Mouse (Mus musculus) adrenal gland, postnatal 4 days (tissue): ENCODE results near the gene Washc1. TPM values are rescaled to one million over a fixed set of nuclear protein-coding genes. Genes with fewer than 3 reads are reported as not detected.
"Not testable (repeated sequence)": the region's sequence is repeated elsewhere in the genome, so short reads cannot be mapped to it uniquely, and the experiment has no call there.

Source experiments
- DNase-seq, 2 experiments: peaks; one replicate each; pipeline ENCODE4 v3.0.0; 2021 to 2022; ENCODE audit warnings: low spot score in 2 of 2, mixed read lengths in 2 of 2
- long read RNA-seq, 2 experiments: library from polyadenylated mRNA; stranded (forward); transcript quantifications; one replicate each; pipeline ENCODE4 v2.0.0; 2021
- total RNA-seq, 2 experiments: library from RNA; stranded (reverse); gene quantifications; 2 replicates each; pipeline ENCODE4 v1.2.3; 2021

Gene Washc1
- total RNA-seq = 10 to 100 TPM; 53.4 to 54.3 TPM
- long read RNA-seq, experiment 1, transcript Washc1-202 (11 exons, 1,831 nt) = minor isoform, 10 of 31 reads
- long read RNA-seq, experiment 1, transcript Washc1-201 (11 exons, 2,905 nt) = major isoform, 14 of 31 reads
- long read RNA-seq, experiment 1, partial matches to known transcripts = 4 of 31 reads
- long read RNA-seq, experiment 1, other reads (novel, unspliced or antisense) = 3 of 31 reads
- long read RNA-seq, experiment 2, transcript Washc1-201 (11 exons, 2,905 nt) = major isoform, 8 of 18 reads
- long read RNA-seq, experiment 2, partial matches to known transcripts = 6 of 18 reads
- long read RNA-seq, experiment 2, other reads (novel, unspliced or antisense) = 2 of 18 reads

DNA sequence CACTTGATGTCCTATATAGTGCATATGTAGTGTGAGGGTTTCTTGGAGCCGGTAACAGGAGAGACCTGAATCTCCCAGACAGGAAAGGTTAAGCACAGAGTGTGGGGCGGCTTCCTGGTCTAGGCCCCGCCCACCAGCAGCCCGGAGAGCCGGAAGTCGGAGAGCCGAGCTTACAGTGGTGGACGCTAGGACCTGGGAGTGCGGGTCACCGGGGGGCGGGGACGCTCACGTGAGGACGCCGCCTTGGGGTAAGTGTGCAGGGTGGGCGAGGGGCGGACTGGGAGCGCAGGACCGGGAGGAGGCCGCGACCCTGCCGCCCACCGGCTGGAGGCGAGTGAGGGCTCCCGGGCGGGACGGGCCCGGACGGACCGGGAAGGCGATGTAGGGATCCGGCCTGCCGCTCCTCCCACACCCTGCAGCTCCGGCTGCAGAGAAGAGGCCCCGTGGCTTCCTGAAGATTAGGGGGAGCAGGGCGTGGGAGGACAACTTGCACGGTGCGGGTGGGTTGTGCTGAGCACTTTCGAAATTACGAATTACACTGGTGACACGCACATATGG is at the start of gene Washc1:
Gene Washc1 (plus strand): TSS at position 144 of the 558 bp plus-strand sequence.
- peak; percentile 68 to 78 for DNase-seq

DNA sequence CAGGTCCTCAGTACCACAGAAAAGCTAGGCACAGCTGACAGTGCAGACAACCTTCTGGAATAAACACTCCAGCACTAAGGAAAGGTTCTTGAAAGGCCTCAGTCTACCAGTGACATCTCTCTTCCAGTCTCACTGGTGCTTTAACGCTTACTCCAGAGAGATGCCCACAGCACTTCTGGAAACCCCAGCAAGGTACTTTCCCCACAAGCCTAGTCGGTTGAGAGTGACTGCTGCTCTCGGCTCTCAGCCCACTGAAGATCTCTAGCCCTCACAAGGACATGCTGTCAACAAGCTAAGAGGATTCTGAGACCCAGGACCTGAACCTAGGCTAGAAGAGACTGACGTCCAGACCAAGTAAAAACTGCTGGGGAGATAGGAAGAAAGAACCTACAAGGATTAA is 46.2 kb upstream of the Washc1 start:
- DNase-seq = no peak

- not testable (repeated sequence) for DNase-seq
These were observed 42.3 kb upstream of the Washc1 start for GRCm38 (mm10) chr17:66069036-66069435.

DNA sequence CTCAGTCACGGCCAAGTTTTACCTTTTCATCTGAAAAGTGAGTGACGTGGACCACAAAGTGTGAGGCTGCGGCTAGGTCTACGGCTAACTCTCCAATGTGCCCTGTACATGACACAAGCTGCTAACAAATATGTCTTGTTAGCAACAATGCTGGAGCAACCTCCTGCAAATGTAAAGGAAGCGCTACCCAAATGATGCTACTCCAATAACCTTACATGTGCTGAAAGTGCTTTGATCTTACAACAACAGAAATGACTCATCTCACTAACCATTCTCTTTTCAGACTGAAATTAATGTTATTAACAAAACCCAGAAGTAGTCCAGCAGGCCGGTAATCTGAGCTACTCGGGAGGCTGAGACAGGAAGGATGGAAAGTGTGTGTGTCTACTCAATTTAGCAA is 37.4 kb upstream of the Washc1 start:
- no peak for DNase-seq

GRCm38 (mm10) chr17:66075827-66076173 is 35.5 kb upstream of the Washc1 start:
- DNase-seq = no peak

- no peak for DNase-seq
These were observed 35.0 kb upstream of the Washc1 start for GRCm38 (mm10) chr17:66076174-66076927.

- peak; percentile 89 to 93 for DNase-seq
These were observed 34.4 kb upstream of the Washc1 start, which contains the start of gene Ankrd12 for GRCm38 (mm10) chr17:66076934-66077333. Gene Ankrd12 (minus strand): TSS chr17:66077089.

DNA sequence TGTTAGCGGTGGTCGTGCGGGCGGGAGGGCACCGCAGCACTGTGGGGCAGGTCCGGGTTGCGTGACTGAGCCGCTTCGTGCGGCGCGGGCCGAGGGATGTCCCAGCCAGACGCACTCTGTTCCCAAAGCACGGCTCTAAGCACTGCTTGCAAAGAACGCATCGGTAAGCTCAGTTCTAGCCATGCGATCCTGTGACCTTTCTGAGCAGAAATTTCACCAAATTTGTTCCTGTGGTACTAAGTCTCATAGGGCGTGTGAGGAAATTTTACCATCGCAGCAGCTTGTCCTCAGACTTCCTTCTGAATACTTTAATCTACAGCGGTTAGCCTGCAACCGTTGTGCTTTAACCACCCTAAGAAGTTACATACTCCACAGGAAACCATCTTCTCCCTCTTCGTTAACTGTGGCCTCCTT is 33.9 kb upstream of the Washc1 start:
- DNase-seq = no peak

GRCm38 (mm10) chr17:66084486-66084885 is 26.9 kb upstream of the Washc1 start:
- no peak for DNase-seq

- DNase-seq = no peak
These were observed 26.3 kb upstream of the Washc1 start for GRCm38 (mm10) chr17:66085038-66085437.

DNA sequence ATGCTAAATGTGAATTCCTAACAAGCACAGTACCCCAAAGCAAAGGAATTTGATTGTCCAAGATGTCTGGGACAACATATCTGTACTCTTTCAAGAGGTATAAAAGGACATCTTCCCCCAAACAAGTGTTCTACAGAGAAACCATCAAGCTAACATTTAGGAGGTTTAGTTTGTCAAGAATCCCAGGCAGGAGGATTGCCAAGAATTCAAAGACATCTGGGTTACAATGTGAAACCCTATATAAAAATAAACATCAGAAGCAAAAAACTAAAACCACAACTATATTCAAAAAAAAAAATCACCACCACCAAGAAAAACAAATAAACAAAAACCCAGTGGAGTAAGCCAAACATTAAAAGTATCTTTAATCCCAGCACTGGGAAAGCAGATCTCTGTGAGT is 21.1 kb upstream of the Washc1 start:
- no peak for DNase-seq

DNA sequence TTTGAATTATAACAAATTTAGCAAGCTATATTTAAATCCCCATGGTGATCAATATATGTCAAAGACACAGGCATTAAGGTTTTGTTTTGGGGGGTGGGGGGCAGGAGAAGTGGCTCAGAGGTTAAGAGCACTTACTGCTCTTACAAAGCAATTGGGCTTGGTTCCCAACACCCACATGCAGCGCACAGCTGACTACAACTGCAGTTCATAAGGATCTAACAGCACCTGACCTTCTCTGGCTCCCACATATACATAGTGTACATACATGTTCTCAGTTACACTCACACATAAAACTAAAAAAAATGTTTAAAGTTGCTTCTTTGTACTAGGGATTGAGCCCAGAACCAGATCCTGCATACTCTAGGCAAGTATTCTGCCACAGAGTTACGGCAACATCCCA is 20.0 kb upstream of the Washc1 start:
- no peak for DNase-seq

DNA sequence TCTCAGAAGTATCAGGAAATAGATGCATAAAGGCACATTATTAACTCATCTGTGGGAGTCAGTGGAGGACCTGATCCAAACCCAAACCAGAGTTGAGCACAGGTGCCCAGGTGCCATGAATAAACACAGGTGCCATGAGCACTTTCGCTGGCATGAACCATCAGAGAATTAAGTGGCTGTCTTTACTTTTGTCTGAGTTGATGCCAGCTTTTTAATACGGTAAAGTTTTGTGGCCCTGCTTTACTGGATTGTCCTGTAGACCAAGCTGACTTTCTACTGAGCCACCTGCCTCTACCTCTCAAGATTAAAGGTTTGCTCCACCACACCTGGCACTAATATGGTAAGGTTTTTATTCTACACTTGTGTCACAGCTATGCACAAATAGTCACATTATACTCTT is 19.3 kb upstream of the Washc1 start:
- no peak for DNase-seq

- DNase-seq = no peak
These were observed 18.7 kb upstream of the Washc1 start for GRCm38 (mm10) chr17:66092664-66093063.

GRCm38 (mm10) chr17:66100566-66101379 is 10.6 kb upstream of the Washc1 start:
- DNase-seq = peak in 1 of 2 experiments; percentile 39

DNA sequence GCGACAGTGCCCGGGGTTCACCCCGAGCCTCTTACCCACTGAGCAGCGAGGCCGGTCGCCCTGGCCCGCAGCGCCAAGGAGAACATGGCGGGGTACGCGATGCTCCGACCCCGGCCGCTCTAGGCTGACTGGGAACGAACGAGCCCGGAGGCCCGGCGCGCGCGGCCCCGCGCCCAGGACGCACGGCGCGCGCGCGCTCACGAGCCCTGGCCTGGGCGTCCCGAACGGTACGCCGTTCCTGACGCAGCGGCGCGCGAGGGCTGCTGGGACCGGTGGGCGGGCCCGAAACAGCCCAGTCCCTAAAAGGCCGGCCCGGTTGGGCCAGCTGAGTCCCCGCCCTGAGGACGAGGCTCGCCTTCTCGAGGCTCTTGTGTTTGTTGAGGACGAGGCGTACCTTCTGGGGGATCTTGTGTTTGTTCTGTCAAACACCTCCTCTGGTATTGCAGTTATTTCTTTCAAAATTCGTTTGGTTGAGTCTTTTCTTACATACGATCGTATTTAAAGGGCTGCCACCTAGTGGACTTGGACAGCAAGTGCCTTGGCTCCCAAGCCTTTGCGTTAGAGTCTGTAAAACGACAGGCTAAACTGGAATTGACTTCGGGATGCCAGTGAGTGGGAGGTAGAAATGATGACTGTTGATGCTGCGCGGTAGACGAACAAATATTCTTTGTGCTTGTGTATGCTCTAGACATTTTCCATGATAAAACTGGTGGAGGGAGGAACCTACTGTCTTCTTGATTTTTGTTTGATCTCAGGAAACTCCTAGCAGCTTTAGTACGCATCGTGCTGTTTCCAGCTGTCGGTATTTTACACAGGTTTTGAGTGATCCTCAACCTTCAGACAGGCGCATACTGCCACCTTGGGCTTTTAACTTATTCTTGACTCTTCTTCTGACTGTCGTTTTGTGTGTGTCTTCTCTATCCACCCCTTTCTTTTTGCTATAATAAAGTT is 9.7 kb upstream of the Washc1 start, which contains the start of gene Ndufv2:
Gene Ndufv2 (minus strand): TSS at position 180 of the 951 bp plus-strand sequence.
- DNase-seq = peak; percentile 82 to 88

- no peak for DNase-seq
These were observed 7.3 kb upstream of the Washc1 start for GRCm38 (mm10) chr17:66104076-66104475.

GRCm38 (mm10) chr17:66106601-66107267 is 4.6 kb upstream of the Washc1 start:
- DNase-seq = peak in 1 of 2 experiments; percentile 45

DNA sequence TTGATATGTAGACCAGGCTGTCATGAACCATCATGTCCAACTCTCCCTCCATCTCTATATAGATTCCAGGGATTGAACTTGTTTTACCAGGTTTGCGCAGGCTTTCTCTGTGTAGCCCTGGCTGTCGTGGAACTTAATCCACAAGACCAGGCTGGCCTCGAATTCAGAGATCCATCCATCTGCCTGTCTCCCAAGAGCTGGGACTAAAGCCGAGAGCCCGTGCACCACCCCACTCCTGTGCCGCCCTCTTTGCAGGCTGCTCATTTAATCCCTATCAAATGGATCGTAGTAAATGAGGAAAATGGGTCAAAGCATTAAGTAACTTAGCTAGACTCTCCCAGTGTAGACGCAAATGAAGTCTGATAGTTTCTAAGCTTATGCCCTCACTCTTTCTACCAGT is 3.9 kb upstream of the Washc1 start:
- no peak for DNase-seq
